Mouse (Mus musculus) splenic B cell, adult 2 months (primary cell): Measurements from ENCODE around the gene Trappc6a.
A peak's percentile ranks its signal among the peaks of the same experiment; 100 is the strongest.
"Not testable (repeated sequence)": the region's sequence is repeated elsewhere in the genome, so short reads cannot be mapped to it uniquely, and the experiment has no call there.

ENCODE experiments used
- DNase-seq: peaks from one replicate; pipeline ENCODE4 v3.0.0-alpha.2; 2011; ENCODE audit warnings: low read depth, low spot score
- H3K27me3 ChIP-seq: 2 replicates; pipeline ENCODE4 v1.6.1; 2012; ENCODE audit warnings: mild to moderate bottlenecking, low read length, moderate library complexity, mixed read lengths; ENCODE audit not compliant: control insufficient read depth, poor library complexity, insufficient read depth, severe bottlenecking
- H3K36me3 ChIP-seq: 2 replicates; pipeline ENCODE4 v1.6.1; 2012; ENCODE audit warnings: mild to moderate bottlenecking, low read length, moderate library complexity, mixed read lengths; ENCODE audit not compliant: control insufficient read depth, poor library complexity, insufficient read depth, severe bottlenecking

Gene Trappc6a

GRCm38 (mm10) chr7:19503481-19504068 is 4.6 kb upstream of the Trappc6a start:
- peak; percentile 77 for DNase-seq
- H3K27me3 ChIP-seq = no peaks in the 10 kb centered on the region
- no peaks in the 10 kb centered on the region for H3K36me3 ChIP-seq

- H3K36me3 ChIP-seq = no peaks in the 10 kb centered on the region
- H3K27me3 ChIP-seq = no peaks in the 10 kb centered on the region
- peak; percentile 55 for DNase-seq
Observed at GRCm38 (mm10) chr7:19506326-19506725, 1.9 kb upstream of the Trappc6a start.

DNA sequence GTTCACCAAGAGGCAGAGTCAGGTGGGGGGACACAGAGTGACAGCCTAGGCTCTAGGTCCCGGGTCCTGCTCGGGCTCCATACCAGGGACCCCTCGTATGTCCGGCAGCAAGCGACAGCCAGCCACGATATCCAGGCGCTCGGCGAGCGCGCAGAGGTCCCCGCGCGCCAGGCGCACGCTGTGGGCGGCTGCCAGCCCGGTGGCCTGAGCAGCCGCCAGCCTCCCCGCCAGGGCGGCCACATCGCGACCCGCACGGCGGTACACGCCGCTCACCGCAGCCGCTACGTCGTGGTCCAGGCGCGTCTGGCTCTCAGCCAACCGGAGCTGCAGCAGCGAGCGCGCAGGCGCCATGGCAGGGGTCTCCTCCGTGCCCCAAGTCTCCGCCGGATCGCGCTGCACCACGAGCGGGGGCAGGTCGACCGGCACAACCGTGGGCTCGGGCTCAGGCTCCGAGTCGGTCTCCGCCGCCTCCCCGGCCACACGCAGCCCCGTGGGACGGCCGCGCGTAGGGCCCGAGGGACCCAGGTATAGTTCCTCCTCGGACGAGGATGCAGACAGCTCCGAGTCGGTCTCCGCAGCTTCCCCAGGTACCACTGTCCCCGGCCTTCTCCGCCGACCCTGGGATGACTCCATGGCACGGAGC is 1.1 kb upstream of the Trappc6a start:
- H3K27me3 ChIP-seq = no peaks in the 10 kb centered on the region
- peak; percentile 52 for DNase-seq
- no peaks in the 10 kb centered on the region for H3K36me3 ChIP-seq

GRCm38 (mm10) chr7:19507612-19507981 is 598 bp upstream of the Trappc6a start:
- peak; percentile 24 for DNase-seq
- no peaks in the 10 kb centered on the region for H3K36me3 ChIP-seq
- H3K27me3 ChIP-seq = no peaks in the 10 kb centered on the region

- no peak for DNase-seq
- Histone ChIP-seq H3K27me3 (no peaks in the 10 kb centered on the region), H3K36me3 (no peaks in the 10 kb centered on the region)
Observed at GRCm38 (mm10) chr7:19508924-19509568, 851 bp downstream of the Trappc6a start.

DNA sequence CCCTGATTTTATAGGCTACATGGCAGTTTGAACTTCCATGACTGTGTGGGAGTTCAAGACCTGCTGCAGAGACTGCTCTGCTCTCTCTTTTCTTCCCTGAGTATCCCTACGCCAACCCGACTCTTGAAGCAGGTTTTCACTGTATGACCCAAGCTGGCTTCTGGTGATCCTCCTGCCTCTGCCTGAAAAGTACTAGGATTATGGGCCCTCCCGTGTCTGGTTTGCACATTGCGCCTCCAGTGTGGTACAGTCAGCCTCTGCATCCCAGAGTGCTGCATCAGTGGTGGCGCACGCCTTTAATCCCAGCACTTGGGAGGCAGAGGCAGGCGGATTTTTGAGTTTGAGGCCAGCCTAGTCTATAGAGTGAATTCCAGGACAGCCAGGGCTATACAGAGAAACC is 1.6 kb downstream of the Trappc6a start:
- H3K36me3 ChIP-seq = no peaks in the 10 kb centered on the region
- DNase-seq = no peak
- no peaks in the 10 kb centered on the region for H3K27me3 ChIP-seq

GRCm38 (mm10) chr7:19511934-19512333 is 3.7 kb downstream of the Trappc6a start:
- H3K27me3 ChIP-seq, H3K36me3 ChIP-seq, DNase-seq: not testable (repeated sequence)

DNA sequence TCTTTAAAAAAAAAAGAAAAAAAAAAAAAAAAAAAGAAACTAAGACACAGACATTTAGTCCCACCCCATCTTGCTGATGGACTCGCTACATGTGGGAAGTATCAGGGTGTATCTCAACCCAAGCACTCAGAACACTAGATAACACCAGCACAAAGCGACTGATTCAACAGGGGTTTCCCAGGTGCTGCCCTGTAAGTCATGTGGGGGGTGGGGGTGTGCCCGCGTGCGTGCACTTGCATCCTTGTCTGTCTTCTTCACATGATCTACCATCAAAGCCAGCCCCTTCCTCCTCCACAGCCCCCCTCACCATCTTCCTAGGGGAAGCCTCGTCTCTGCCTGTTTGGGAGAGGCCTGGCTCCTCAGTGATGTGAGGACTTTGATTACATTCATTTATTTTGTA is 4.2 kb downstream of the Trappc6a start:
- H3K36me3 ChIP-seq = no peaks in the 10 kb centered on the region
- peak; percentile 24 for DNase-seq
- no peaks in the 10 kb centered on the region for H3K27me3 ChIP-seq

GRCm38 (mm10) chr7:19517652-19518365 is 9.6 kb downstream of the Trappc6a start, which contains the start of gene Nkpd1:
Gene Nkpd1, plus strand, starts transcription at chr7:19517838.
- no peaks in the 10 kb centered on the region; the same call in 1 of the 2 replicates for H3K27me3 ChIP-seq
- DNase-seq = peak; percentile 39

DNA sequence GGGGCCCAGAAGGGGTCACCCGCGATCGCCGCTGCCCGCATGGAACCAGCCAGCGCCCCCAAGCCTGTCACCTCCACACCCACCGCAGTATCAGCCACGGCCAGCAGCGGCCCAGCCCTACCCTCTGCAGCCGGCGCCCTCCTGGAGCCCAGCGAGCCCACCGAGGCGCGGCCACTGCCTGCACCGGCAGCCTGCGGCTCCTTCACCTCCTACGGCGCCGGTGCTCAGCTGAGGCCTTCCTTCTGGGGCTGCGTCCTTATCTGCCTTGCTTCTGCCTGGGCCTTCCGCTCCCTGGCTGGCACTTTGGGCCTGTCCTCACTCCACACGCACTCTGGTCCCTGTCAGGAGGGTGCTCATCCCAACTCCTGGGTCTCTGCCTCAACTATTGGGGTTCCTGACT is 11.8 kb downstream of the Trappc6a start:
- DNase-seq = no peak
- Histone ChIP-seq H3K36me3 (no peaks in the 10 kb centered on the region), H3K27me3 (no peaks in the 10 kb centered on the region; the same call in 1 of the 2 replicates)

More at GRCm38 (mm10) chr7:19517652-19518365, 9.6 kb downstream of the Trappc6a start, which contains the start of gene Nkpd1:
- H3K36me3 ChIP-seq = no peaks in the 10 kb centered on the region

- peak; percentile 40 for DNase-seq
- H3K27me3 ChIP-seq = no peaks in the 10 kb centered on the region
- H3K36me3 ChIP-seq = no peaks in the 10 kb centered on the region
Observed at GRCm38 (mm10) chr7:19523017-19523756, 15.0 kb downstream of the Trappc6a start.

- DNase-seq = peak; percentile 56
- Histone ChIP-seq H3K27me3 (no peaks in the 10 kb centered on the region), H3K36me3 (no peaks in the 10 kb centered on the region)
Observed at GRCm38 (mm10) chr7:19523757-19524419, 15.7 kb downstream of the Trappc6a start.

- no peak for DNase-seq
- Histone ChIP-seq H3K36me3 (no peaks in the 10 kb centered on the region), H3K27me3 (no peaks in the 10 kb centered on the region)
Observed at GRCm38 (mm10) chr7:19524420-19525104, 16.4 kb downstream of the Trappc6a start.
